Mouse (Mus musculus): ENCODE measurements around the gene Syngr3.

Syngr3 gene

GRCm38 (mm10) chr17:24697985-24698384 is 8.2 kb upstream of the Syngr3 start:
- no peak for TF ChIP-seq GATA4 (IDR thresholded peaks at IDR 0.05; ENCODE audit: insufficient replicate concordance, low read length)

- no peak for TF ChIP-seq GATA4 (IDR thresholded peaks at IDR 0.05; ENCODE audit: insufficient replicate concordance, low read length)
Observed at GRCm38 (mm10) chr17:24696011-24696697, 6.4 kb upstream of the Syngr3 start, which contains the start of the genes Gfer and Noxo1. Gene Gfer (minus strand): TSS chr17:24696156. Gene Noxo1 (plus strand): TSS chr17:24696234.

- TF ChIP-seq GATA4 (IDR thresholded peaks at IDR 0.05; ENCODE audit: insufficient replicate concordance, low read length) = no peak
Observed at GRCm38 (mm10) chr17:24695326-24696010, 5.7 kb upstream of the Syngr3 start.

GRCm38 (mm10) chr17:24692385-24692784 is 2.6 kb upstream of the Syngr3 start:
- TF ChIP-seq GATA4 (IDR thresholded peaks at IDR 0.05; ENCODE audit: insufficient replicate concordance, low read length) = no peak

- no peak for TF ChIP-seq GATA4 (IDR thresholded peaks at IDR 0.05; ENCODE audit: insufficient replicate concordance, low read length)
Observed at GRCm38 (mm10) chr17:24687599-24687998, 2.2 kb downstream of the Syngr3 start.

GRCm38 (mm10) chr17:24687146-24687595 is 2.6 kb downstream of the Syngr3 start:
- no peak for TF ChIP-seq GATA4 (IDR thresholded peaks at IDR 0.05; ENCODE audit: insufficient replicate concordance, low read length)

GRCm38 (mm10) chr17:24686514-24686913 is 3.2 kb downstream of the Syngr3 start:
- TF ChIP-seq GATA4 (IDR thresholded peaks at IDR 0.05; ENCODE audit: insufficient replicate concordance, low read length) = no peak

GRCm38 (mm10) chr17:24677500-24678080 is 12.2 kb downstream of the Syngr3 start:
- no peak for TF ChIP-seq GATA4 (IDR thresholded peaks at IDR 0.05; ENCODE audit: insufficient replicate concordance, low read length)

- TF ChIP-seq GATA4 (IDR thresholded peaks at IDR 0.05; ENCODE audit: insufficient replicate concordance, low read length) = no peak
Observed at GRCm38 (mm10) chr17:24676877-24677276, 12.9 kb downstream of the Syngr3 start.

- no peak for TF ChIP-seq GATA4 (IDR thresholded peaks at IDR 0.05; ENCODE audit: insufficient replicate concordance, low read length)
Observed at GRCm38 (mm10) chr17:24676187-24676586, 13.6 kb downstream of the Syngr3 start.

- no peak for TF ChIP-seq GATA4 (IDR thresholded peaks at IDR 0.05; ENCODE audit: insufficient replicate concordance, low read length)
Observed at GRCm38 (mm10) chr17:24674277-24674676, 15.5 kb downstream of the Syngr3 start.

GRCm38 (mm10) chr17:24672141-24672540 is 17.6 kb downstream of the Syngr3 start:
- TF ChIP-seq GATA4 (IDR thresholded peaks at IDR 0.05; ENCODE audit: insufficient replicate concordance, low read length) = no peak

GRCm38 (mm10) chr17:24671346-24671745 is 18.4 kb downstream of the Syngr3 start:
- no peak for TF ChIP-seq GATA4 (IDR thresholded peaks at IDR 0.05; ENCODE audit: insufficient replicate concordance, low read length)

- TF ChIP-seq GATA4 (IDR thresholded peaks at IDR 0.05; ENCODE audit: insufficient replicate concordance, low read length) = no peak
Observed at GRCm38 (mm10) chr17:24670246-24670844, 19.4 kb downstream of the Syngr3 start.

- TF ChIP-seq GATA4 (IDR thresholded peaks at IDR 0.05; ENCODE audit: insufficient replicate concordance, low read length) = no peak
Observed at GRCm38 (mm10) chr17:24669545-24670245, 20.1 kb downstream of the Syngr3 start, which contains the start of gene Zfp598. Gene Zfp598 (plus strand): TSS chr17:24669687.
